Mouse (Mus musculus) urinary bladder, adult 18-20 months (tissue): Measurements from ENCODE around the gene Arrdc5.
"Not testable (repeated sequence)": the region's sequence is repeated elsewhere in the genome, so short reads cannot be mapped to it uniquely, and the experiment has no call there.

ENCODE experiments used
- DNase-seq, 2 experiments: peaks; one replicate each; pipeline ENCODE4 v3.0.0; 2022; ENCODE audit warnings: low spot score in 2 of 2, mixed read lengths in 2 of 2

The Arrdc5 gene

GRCm38 (mm10) chr17:56276643-56277566 lies 23.2 kb downstream of the Arrdc5 start, which contains the start of gene Ticam1:
Gene Ticam1 (minus strand): TSS chr17:56276786.
- peak; percentile 61 to 91 for DNase-seq

- no peak for DNase-seq
Observed at GRCm38 (mm10) chr17:56275842-56276480, 24.1 kb downstream of the Arrdc5 start.

- DNase-seq = no peak
Observed at GRCm38 (mm10) chr17:56273986-56274385, 26.1 kb downstream of the Arrdc5 start.

- DNase-seq = no peak
Observed at GRCm38 (mm10) chr17:56273482-56273881, 26.6 kb downstream of the Arrdc5 start.

GRCm38 (mm10) chr17:56272644-56273043 lies 27.4 kb downstream of the Arrdc5 start:
- DNase-seq = no peak

- DNase-seq = no peak
Observed at GRCm38 (mm10) chr17:56271609-56272253, 28.4 kb downstream of the Arrdc5 start.

GRCm38 (mm10) chr17:56269741-56270140 lies 30.3 kb downstream of the Arrdc5 start:
- no peak for DNase-seq

- peak in 1 of 2 experiments; percentile 59 for DNase-seq
Observed at GRCm38 (mm10) chr17:56269153-56269630, 30.9 kb downstream of the Arrdc5 start.

GRCm38 (mm10) chr17:56266271-56266670 lies 33.8 kb downstream of the Arrdc5 start:
- DNase-seq = no peak

GRCm38 (mm10) chr17:56265869-56266268 lies 34.2 kb downstream of the Arrdc5 start:
- DNase-seq = no peak

- DNase-seq = no peak
Observed at GRCm38 (mm10) chr17:56265011-56265410, 35.1 kb downstream of the Arrdc5 start.

GRCm38 (mm10) chr17:56264020-56264419 lies 36.1 kb downstream of the Arrdc5 start:
- peak in 1 of 2 experiments; percentile 58 for DNase-seq

- no peak for DNase-seq
Observed at GRCm38 (mm10) chr17:56262645-56263094, 37.4 kb downstream of the Arrdc5 start.

GRCm38 (mm10) chr17:56261166-56261565 lies 38.9 kb downstream of the Arrdc5 start:
- DNase-seq = no peak

GRCm38 (mm10) chr17:56259301-56260037 lies 40.6 kb downstream of the Arrdc5 start:
- DNase-seq = no peak

- not testable (repeated sequence) for DNase-seq
Observed at GRCm38 (mm10) chr17:56258812-56259211, 41.3 kb downstream of the Arrdc5 start.

- not testable (repeated sequence) for DNase-seq
Observed at GRCm38 (mm10) chr17:56258269-56258668, 41.8 kb downstream of the Arrdc5 start.

- peak in 1 of 2 experiments; percentile 45 for DNase-seq
Observed at GRCm38 (mm10) chr17:56257181-56257894, 42.7 kb downstream of the Arrdc5 start.

- DNase-seq = peak in 1 of 2 experiments; percentile 93
Observed at GRCm38 (mm10) chr17:56256239-56256881, 43.7 kb downstream of the Arrdc5 start, which contains the start of gene Fem1a. Gene Fem1a (plus strand): TSS chr17:56256810.

GRCm38 (mm10) chr17:56255863-56256238 lies 44.2 kb downstream of the Arrdc5 start:
- peak; percentile 93 to 97 for DNase-seq
